Mouse (Mus musculus) forebrain, embryonic 10.5 days (tissue): Measurements from ENCODE around the gene Gpr180. TPM values are rescaled to one million over a fixed set of nuclear protein-coding genes. Genes with fewer than 3 reads are reported as not detected.

Experiments used
- DNase-seq: peaks from one replicate; pipeline ENCODE4 v3.0.0-alpha.2; 2017; ENCODE audit warnings: low spot score; ENCODE audit errors: extremely low spot score
- H3K27ac ChIP-seq: fragments of 300-500 bp; sonication (generic); 2 replicates; pipeline ENCODE4 v1.5.1; 2016; ENCODE audit warnings: mild to moderate bottlenecking
- H3K27me3 ChIP-seq: fragments of 300-500 bp; sonication (generic); 2 replicates; pipeline ENCODE4 v1.6.1; 2016; ENCODE audit warnings: mild to moderate bottlenecking; ENCODE audit not compliant: poor library complexity, severe bottlenecking
- H3K36me3 ChIP-seq: fragments of 300-500 bp; sonication (generic); replicated peaks from 2 replicates; pipeline ENCODE4 v1.6.1; 2016; ENCODE audit warnings: mild to moderate bottlenecking, moderate library complexity
- H3K4me1 ChIP-seq: fragments of 300-500 bp; sonication (generic); 2 replicates; pipeline ENCODE4 v1.6.1; 2016
- H3K4me3 ChIP-seq: fragments of 300-500 bp; sonication (generic); 2 replicates; pipeline ENCODE4 v1.5.1; 2016; ENCODE audit warnings: mild to moderate bottlenecking, moderate library complexity
- H3K9me3 ChIP-seq: fragments of 300-500 bp; sonication (generic); 2 replicates; pipeline ENCODE4 v1.6.1; 2016; ENCODE audit warnings: mild to moderate bottlenecking, moderate library complexity
- WGBS: fragments of 180-500 bp; shearing (Covaris S2); methylation state at CpG from one replicate; pipeline ENCODE4 v1.1.7; 2016; 5-methylcytosine and 5-hydroxymethylcytosine counted together
- polyA plus RNA-seq: library from polyadenylated mRNA; unstranded; fragments of >200 nt; fragmentation: Nextera tagmentation; extraction: Ambion mirVana; gene quantifications from 2 replicates; pipeline ENCODE4 v1.2.1, GENCODE M21; 2016

Gpr180 gene
- polyA plus RNA-seq, 1 experiment from 2014 or later = 36.8 TPM

GRCm38 (mm10) chr14:118162640-118163039 is 25.7 kb downstream of the Gpr180 start:
- WGBS = 78% methylated on average over 14 of the region's 14 CpGs
- DNase-seq = no peak
- no peaks in the 10 kb centered on the region for H3K9me3 ChIP-seq
- no peak overlapping the region for H3K4me3 ChIP-seq
- H3K4me1 ChIP-seq = no peaks in the 10 kb centered on the region; the same call in 1 of the 2 replicates
- no peak overlapping the region for H3K27ac ChIP-seq
- H3K36me3 ChIP-seq = peaks cover 70% of the 10 kb centered on the region
- no peaks in the 10 kb centered on the region for H3K27me3 ChIP-seq

DNA sequence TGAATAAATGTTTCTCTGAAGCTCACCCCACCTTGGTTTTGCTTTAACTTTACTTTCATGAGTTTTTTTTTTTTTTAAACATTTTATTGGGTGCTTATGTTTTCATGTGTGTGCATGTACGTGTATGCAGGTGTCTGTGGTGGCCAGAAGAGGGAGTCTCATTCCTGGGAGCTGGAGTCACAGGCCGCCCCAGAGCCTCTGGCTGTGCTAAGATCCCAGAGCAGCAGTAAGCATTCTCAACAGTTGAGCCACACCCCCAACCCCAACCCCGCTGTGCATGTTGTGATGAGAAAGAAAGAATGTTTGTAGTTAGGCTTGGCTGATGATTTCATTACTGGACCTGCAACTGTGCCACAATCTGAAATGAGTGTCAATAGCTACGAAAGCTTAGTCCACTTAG is 31.8 kb downstream of the Gpr180 start:
- peaks cover 18% of the 10 kb centered on the region for H3K4me1 ChIP-seq
- WGBS = 94% methylated on average over 4 of the region's 4 CpGs
- no peaks in the 10 kb centered on the region for H3K9me3 ChIP-seq
- DNase-seq = no peak
- peaks cover 20% of the 10 kb centered on the region for H3K36me3 ChIP-seq
- 0 out of 2 replicates have a peak, but pooled peaks cover 6% of the 10 kb centered on the region for H3K27me3 ChIP-seq
- H3K27ac ChIP-seq = no peak overlapping the region
- H3K4me3 ChIP-seq = no peak overlapping the region

- Histone ChIP-seq H3K4me1 (peaks cover 18% of the 10 kb centered on the region), H3K9me3 (no peaks in the 10 kb centered on the region), H3K4me3 (no peak overlapping the region), H3K27me3 (peaks cover 12% of the 10 kb centered on the region), H3K36me3 (peaks cover 10% of the 10 kb centered on the region), H3K27ac (no peak overlapping the region)
- no peak for DNase-seq
- 84% methylated on average over 11 of the region's 11 CpGs for WGBS
Observed at GRCm38 (mm10) chr14:118173590-118174203, 36.7 kb downstream of the Gpr180 start.

DNA sequence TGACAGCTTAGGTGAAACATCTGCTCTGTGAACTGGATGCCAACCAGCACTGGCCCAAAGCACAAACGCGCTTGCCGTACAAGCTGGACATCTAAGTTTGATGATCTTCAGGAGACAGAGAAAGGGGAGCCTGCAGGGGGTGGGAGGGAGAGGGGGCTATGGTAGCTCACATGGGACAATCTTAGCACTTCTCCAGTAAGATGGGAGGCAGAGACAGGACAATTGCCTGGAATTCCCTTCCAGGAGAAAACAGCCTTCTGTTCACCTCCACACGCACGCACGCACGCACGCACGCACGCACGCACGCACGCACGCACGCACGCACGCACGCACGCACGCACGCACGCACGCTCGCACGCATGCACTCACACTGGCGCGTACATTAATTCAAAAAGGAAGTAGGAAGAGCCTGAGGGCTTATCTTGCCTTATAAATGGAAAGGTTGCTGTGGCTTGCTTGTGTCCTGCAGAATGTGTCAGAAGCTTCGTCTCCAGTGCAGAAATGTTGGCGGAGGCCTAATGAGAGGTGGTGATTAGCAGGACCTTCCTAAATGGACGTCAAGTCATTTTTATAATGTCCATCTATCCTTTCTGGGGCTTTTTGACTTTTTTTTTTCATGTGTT is 38.2 kb downstream of the Gpr180 start:
- no peaks in the 10 kb centered on the region for H3K9me3 ChIP-seq
- no peak overlapping the region for H3K4me3 ChIP-seq
- H3K4me1 ChIP-seq = peaks cover 25% of the 10 kb centered on the region
- H3K27me3 ChIP-seq = peaks cover 22% of the 10 kb centered on the region
- no peaks in the 10 kb centered on the region for H3K36me3 ChIP-seq
- WGBS = 93% methylated on average over 30 of the region's 30 CpGs
- no peak for DNase-seq
- H3K27ac ChIP-seq = no peak overlapping the region

DNA sequence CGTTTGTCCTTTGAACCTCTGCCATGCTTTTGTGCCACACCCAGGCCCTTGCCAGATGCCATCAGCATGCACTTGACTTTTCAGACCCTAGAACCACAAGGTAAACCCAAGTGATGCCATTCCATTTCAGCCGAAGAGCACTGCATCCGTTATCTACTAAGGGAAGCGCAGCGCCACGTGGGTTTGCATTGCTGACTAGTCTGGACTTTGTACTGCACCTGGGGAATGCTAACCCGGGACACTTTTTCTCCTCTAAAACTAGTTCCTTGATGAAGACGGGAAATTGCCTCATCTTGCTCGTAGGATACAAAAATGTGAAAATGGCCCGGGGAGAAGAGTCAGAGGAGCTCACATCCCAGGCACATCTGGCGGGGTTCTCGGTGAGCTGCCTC is 38.7 kb downstream of the Gpr180 start:
- peaks cover 29% of the 10 kb centered on the region for H3K4me1 ChIP-seq
- H3K27ac ChIP-seq = no peak overlapping the region
- H3K4me3 ChIP-seq = no peak overlapping the region
- peaks cover 22% of the 10 kb centered on the region for H3K27me3 ChIP-seq
- no peaks in the 10 kb centered on the region for H3K9me3 ChIP-seq
- H3K36me3 ChIP-seq = no peaks in the 10 kb centered on the region
- no peak for DNase-seq
- 92% methylated on average over 12 of the region's 12 CpGs for WGBS

- no peaks in the 10 kb centered on the region for H3K9me3 ChIP-seq
- H3K27me3 ChIP-seq = peaks cover 20% of the 10 kb centered on the region
- H3K4me1 ChIP-seq = peaks cover 15% of the 10 kb centered on the region
- H3K4me3 ChIP-seq = no peak overlapping the region
- no peak overlapping the region for H3K27ac ChIP-seq
- DNase-seq = no peak
- H3K36me3 ChIP-seq = no peaks in the 10 kb centered on the region
- 82% methylated on average over 1 of the region's 1 CpGs for WGBS
Observed at GRCm38 (mm10) chr14:118179251-118179650, 42.3 kb downstream of the Gpr180 start.

DNA sequence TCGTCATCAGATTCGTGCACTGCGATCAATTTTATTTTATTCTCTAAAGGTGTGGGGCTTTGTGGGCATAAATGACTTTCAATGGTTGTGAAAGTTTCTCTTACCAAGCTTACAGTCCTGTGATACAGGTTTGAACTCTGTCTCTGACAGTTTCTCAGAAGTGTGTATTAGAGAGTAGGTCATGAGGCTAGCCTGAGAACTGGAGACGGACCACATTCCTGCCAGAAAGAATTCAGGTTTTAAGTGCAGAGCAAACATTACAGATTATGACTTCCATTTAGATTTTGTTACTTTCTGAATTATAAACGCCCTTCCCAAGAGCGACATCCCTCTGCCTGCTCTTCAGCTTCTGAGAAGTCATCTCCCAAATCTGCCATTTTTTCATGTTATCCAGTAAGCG is 42.7 kb downstream of the Gpr180 start:
- H3K9me3 ChIP-seq = no peaks in the 10 kb centered on the region
- H3K27me3 ChIP-seq = peaks cover 20% of the 10 kb centered on the region
- no peak for DNase-seq
- peaks cover 15% of the 10 kb centered on the region for H3K4me1 ChIP-seq
- H3K27ac ChIP-seq = peak overlapping the region; percentile 81
- H3K4me3 ChIP-seq = peak overlapping the region; percentile 54
- 32% methylated on average over 7 of the region's 7 CpGs for WGBS
- no peaks in the 10 kb centered on the region for H3K36me3 ChIP-seq

DNA sequence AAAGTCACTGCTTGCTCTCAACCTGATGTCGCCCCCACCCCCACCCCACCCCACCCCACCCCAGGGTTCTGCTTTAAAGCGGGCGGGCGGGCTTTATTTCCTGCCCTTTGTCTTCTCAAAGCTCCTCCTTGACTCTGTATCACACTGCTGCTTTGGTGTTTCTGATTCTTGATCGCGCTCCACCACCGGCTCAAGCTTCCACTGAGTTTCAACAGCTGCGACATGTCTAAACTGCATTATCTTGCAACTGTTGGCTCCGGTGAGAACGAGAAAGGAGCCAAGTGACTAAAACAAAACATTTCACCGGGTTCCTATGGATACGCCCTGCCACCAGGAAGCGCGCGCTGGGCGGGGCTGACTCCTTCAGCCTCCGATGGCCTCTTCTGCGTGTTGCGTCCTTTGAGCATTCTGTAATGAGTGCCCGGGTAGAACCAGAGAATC is 43.2 kb downstream of the Gpr180 start:
- Histone ChIP-seq H3K9me3 (no peaks in the 10 kb centered on the region), H3K36me3 (no peaks in the 10 kb centered on the region), H3K4me1 (peaks cover 15% of the 10 kb centered on the region), H3K4me3 (peak overlapping the region; percentile 54), H3K27ac (peak overlapping the region; percentile 81), H3K27me3 (peaks cover 20% of the 10 kb centered on the region)
- under 1% methylated on average over 20 of the region's 20 CpGs for WGBS
- peak; percentile 74 for DNase-seq

- DNase-seq = peak; percentile 38
- H3K4me1 ChIP-seq = peaks cover 15% of the 10 kb centered on the region
- H3K27ac ChIP-seq = peak overlapping the region; percentile 81
- H3K36me3 ChIP-seq = no peaks in the 10 kb centered on the region
- H3K9me3 ChIP-seq = no peaks in the 10 kb centered on the region
- peaks cover 20% of the 10 kb centered on the region for H3K27me3 ChIP-seq
- 3% methylated on average over 10 of the region's 10 CpGs for WGBS
- H3K4me3 ChIP-seq = peak overlapping the region; percentile 54
Observed at GRCm38 (mm10) chr14:118180711-118181177, 43.8 kb downstream of the Gpr180 start.

- Histone ChIP-seq H3K9me3 (no peaks in the 10 kb centered on the region), H3K27ac (no peak overlapping the region), H3K27me3 (peaks cover 66% of the 10 kb centered on the region), H3K4me1 (peaks cover 27% of the 10 kb centered on the region), H3K4me3 (no peak overlapping the region), H3K36me3 (no peaks in the 10 kb centered on the region)
- 93% methylated on average over 9 of the region's 9 CpGs for WGBS
- no peak for DNase-seq
Observed at GRCm38 (mm10) chr14:118191442-118191841, 54.5 kb downstream of the Gpr180 start.

GRCm38 (mm10) chr14:118193001-118193628 is 56.2 kb downstream of the Gpr180 start:
- no peaks in the 10 kb centered on the region for H3K9me3 ChIP-seq
- peaks cover 83% of the 10 kb centered on the region for H3K27me3 ChIP-seq
- WGBS = 18% methylated on average over 10 of the region's 10 CpGs
- DNase-seq = peak; percentile 32
- H3K36me3 ChIP-seq = no peaks in the 10 kb centered on the region
- H3K4me1 ChIP-seq = peaks cover 27% of the 10 kb centered on the region
- 0 out of 2 replicates have a peak overlapping the region, but pooled peaks have one; percentile 42 for H3K27ac ChIP-seq
- peak overlapping the region; percentile 33 for H3K4me3 ChIP-seq

DNA sequence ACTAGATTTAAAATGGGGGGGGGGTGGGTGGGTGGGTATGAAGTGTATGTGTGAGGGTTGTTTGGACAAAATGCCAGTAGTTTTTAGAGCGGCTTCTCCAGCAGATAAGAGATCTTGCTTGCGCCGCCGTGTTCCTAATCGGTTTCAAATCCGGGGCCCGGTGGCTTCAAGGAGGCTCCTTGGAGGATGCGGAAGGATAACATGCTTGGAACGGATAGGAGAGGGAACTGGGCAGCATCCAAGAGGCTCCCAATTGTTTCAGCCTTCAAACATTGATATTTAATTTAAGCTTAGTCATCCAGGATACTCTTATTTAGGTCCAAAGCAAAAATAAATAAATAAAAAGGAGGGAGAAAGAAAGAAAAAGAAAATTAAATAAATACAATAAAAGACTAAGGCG is 56.7 kb downstream of the Gpr180 start:
- Histone ChIP-seq H3K36me3 (no peaks in the 10 kb centered on the region), H3K4me3 (peak overlapping the region; percentile 33), H3K27me3 (peaks cover 83% of the 10 kb centered on the region), H3K4me1 (peaks cover 27% of the 10 kb centered on the region), H3K9me3 (no peaks in the 10 kb centered on the region), H3K27ac (peak overlapping the region; percentile 42; the same call in 1 of the 2 replicates)
- 18% methylated on average over 10 of the region's 10 CpGs for WGBS
- peak; percentile 46 for DNase-seq
